8 mouse cellular contexts compared by ENCODE assay signal in genomic region chr2:19657158-19657874, GRCm38 (mm10). TPM values are rescaled to one million over a fixed set of nuclear protein-coding genes. Genes with fewer than 3 reads are reported as not detected.
DNase-seq lines count a peak whose midpoint lies in the region; ATAC-seq lines count a peak whose summit lies in the region.

Gene Otud1 (plus strand): TSS chr2:19657752.

- DNase-seq in adrenal gland, adult 2 months: peak; percentile 98
- DNase-seq in embryo, embryonic 11 days: peak; percentile 100
- peak; percentile 96 for DNase-seq in gastrocnemius, postnatal 14 days
- peak; percentile 98 for DNase-seq in induced T-regulatory cell, adult 2 months (ENCODE audit: low read depth)
- DNase-seq in left cerebral cortex, adult 8-10 months (ENCODE audit: low spot score in 2 of 2): peak; percentile 78 to 97
- peak; percentile 98 for DNase-seq in right cerebral cortex, adult 18-20 months
- peak; percentile 95 for DNase-seq in urinary bladder, adult 2 months (ENCODE audit: low spot score)

- intact Hi-C loops in gastrocnemius, postnatal 14 days (cut with DNase I; ENCODE audit: low total_unique reads): no loop called here

- ATAC-seq in megakaryocyte, adult 5-6 weeks (ENCODE audit: poor library complexity, severe bottlenecking): peak; percentile 85

RNA-seq across cellular contexts. Expression of gene Otud1, which starts in this region (rescaled TPM):
- 1 to 10 TPM; 6.8 to 7.2 TPM for total RNA-seq in adrenal gland, adult 2 months (2021)
- 18.9 and 27.3 TPM in 2 replicates for polyA plus RNA-seq in adrenal gland, adult 2 months (2012; rRNA removed)
- 10 to 100 TPM in 1 of 2 experiments, 1 to 10 TPM in 1; 9.8 to 17.0 TPM for total RNA-seq in gastrocnemius, postnatal 14 days (2021)
- total RNA-seq in left cerebral cortex, adult 8-10 months (2022): 10 to 100 TPM; 16.2 to 21.9 (median 20.7) TPM
- 5.3 and 6.6 TPM in 2 replicates for total RNA-seq in megakaryocyte, adult 5-6 weeks (2015)
- total RNA-seq in megakaryocyte, adult 5-6 weeks (2017): 6.0 and 6.4 TPM in 2 replicates
- polyA plus RNA-seq in urinary bladder, adult 2 months (2012; rRNA removed): 5.6 and 7.7 TPM in 2 replicates

Comparison
In these comparisons a context has a peak if more than half of its experiments do, and no peak if none do; other contexts are left out.
1. Peak in every context shown above with its lines: DNase-seq and ATAC-seq.